Mouse (Mus musculus) layer of hippocampus, postnatal 25 days (tissue): ENCODE measurements at regions not wholly inside any gene's neighbourhood (a gene's known extent, or its start where the extent isn't known, plus 50 kb on each side); places are given as distances from the start of the nearest gene placed in this dataset.

Source experiments
- DNase-seq, 2 experiments: peaks; one replicate each; pipeline ENCODE4 v3.0.0; 2022; ENCODE audit warnings: mixed read lengths in 2 of 2, low spot score in 1 of 2; ENCODE audit errors: extremely low spot score in 1 of 2

DNA sequence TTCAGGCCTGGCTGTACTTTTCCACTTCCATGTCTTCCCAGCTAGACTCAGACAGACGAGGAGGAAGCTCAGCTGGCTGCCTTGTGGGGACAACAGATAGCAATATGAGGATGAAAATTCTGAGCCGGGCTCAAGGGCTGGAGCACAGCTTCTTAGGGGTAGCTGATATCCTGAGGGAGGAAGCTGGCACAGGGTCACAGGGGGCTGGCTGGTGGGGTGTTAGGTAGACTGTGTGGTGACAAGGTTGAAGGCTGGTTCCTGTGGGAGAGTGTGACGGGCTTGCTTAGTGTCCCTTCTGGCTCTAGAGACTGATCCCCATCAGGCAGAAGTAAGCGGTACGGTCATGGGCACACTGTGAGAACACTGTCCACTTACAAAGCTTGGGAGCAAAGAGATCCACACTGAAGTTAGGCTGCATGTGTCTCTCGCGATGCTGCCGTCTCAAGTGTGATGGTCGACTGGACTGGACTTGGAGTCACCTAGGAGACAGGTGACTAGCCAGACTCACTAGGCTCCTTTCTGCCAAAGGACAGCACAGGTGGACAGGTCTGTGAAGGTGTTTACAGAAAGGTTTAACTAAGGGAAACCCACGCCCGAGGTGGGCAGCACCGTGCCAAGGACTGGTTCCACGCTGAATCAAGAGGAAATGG lies 111.1 kb upstream of the S1pr3 start:
- DNase-seq = no peak

GRCm38 (mm10) chr13:51299047-51299760 lies 109.2 kb upstream of the S1pr3 start:
- no peak for DNase-seq

GRCm38 (mm10) chr13:51301476-51301875 lies 107.0 kb upstream of the S1pr3 start:
- DNase-seq = no peak

DNA sequence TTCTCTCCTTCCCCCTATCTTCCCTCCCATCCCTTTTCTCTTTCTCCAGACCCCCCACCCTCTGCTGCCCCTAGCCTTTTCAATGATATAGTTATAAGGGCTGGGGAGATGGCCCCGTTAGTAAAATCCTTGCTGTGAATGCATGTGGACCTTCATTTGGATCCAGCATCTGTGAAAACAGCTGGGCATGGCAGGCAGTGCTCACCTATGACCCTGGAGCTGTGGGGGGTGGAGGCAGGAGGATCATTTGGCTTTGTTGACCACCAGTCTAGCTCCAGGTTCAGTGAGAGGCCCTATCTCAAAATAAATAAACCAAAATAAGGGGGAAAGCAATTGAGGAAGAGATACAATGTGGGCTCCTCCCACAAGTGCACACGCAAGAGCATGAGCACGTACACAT lies 105.3 kb upstream of the S1pr3 start:
- no peak for DNase-seq

DNA sequence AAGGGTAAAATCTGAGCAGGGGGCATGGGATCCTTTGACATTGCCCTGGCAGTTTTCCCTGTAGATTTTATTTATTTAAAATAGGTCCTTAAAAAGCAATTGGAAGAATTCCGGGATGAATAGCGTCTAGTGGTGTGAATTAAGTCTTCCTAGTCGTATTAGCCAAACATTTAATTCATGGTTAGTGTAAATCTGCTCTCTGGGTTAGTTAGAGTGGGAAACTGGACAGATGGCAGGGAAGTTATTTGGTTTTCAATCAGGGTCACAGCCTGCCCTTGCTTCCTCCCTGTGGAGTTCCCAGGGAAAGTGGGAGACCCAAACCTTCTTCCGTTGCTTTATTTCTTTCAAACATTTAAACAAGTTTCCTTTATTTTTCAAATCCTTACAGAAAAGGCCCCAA lies 103.8 kb upstream of the S1pr3 start:
- DNase-seq = no peak

DNA sequence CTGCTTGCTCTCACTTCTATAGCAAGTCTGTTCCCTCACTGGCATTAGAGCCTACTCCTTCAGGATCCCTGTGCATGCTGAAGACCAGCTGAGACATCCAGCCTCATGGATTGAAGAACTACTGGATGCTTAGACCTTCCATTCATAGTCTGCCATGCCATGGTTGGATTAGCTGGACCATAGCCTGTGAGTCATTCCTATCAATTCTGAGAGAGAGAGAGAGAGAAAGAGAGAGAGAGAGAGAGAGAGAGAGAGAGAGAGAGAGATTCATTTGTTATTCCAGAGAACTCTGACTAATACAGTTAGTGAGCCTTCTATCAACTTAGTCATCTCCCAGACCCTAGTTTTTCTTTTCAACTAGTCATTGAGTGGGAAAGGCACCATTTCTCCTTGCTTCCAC lies 99.0 kb upstream of the S1pr3 start:
- DNase-seq = no peak

- DNase-seq = no peak
Measured at GRCm38 (mm10) chr13:51310041-51310440, 98.4 kb upstream of the S1pr3 start.

DNA sequence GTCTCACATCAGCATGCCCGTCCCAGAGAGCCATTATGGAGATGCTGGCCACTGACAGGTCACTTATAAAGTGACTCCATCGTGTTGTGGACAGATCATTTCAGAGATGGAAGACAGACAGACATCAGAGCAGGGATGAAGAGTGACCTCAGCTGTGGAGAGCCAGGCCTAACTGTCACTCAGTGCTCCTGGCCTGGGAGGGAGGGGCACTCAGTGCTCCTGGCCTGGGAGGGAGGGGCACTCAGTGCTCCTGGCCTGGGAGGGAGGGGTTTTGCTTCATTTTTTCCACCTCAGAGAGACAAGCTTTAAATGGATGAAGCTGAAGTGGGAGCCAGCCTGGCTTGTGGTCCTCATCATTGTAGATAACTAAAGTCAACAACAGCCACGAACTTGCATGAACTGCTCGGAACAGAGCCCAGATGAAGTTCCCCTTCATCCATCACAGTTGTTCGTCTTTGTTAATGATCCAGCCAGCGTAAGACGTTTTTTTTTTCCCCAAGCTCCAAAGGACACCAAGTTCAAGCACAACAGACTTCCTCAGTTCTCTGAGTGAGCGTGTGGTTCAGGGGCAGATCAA lies 96.7 kb upstream of the S1pr3 start:
- DNase-seq = no peak

- no peak for DNase-seq
Measured at GRCm38 (mm10) chr13:51313129-51313850, 95.1 kb upstream of the S1pr3 start.

DNA sequence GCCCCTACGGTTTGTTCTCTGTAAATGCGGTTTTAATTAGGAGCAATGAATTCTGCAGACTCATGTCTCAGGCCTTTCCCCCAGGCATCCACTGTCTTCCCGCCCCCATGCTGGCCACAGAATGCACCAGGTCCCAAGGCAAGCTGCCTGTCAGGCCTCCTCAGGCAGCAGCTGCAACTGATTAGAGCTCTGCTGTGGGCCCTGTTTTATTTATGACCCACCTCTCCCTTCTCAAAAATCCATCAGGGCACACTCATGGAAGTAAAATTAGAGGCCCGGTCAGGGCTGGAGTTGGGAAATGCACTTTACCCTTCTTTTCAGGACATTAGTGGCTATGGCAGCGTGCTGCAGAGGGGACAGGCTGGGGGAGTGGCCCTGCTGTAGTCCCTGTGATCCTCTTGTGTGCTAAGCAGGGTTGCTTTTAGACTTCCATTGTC lies 93.9 kb upstream of the S1pr3 start:
- DNase-seq = no peak

- DNase-seq = no peak
Measured at GRCm38 (mm10) chr13:51315008-51315778, 93.2 kb upstream of the S1pr3 start.

DNA sequence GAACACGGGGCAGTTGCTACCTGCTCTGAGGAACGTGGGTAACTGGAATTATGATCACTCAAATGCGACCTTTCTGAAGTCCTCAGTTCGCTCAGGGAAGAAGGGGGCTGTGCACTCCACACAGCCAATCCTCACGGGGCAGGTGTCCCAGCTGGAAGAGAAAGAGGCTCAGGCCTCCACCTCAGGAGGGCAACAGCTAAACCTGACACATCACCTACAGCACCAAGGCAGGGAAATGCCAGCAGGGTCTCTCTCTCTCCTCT lies 92.7 kb upstream of the S1pr3 start:
- DNase-seq = no peak

- no peak for DNase-seq
Measured at GRCm38 (mm10) chr13:51323058-51323715, 85.3 kb upstream of the S1pr3 start.

- no peak for DNase-seq
Measured at GRCm38 (mm10) chr13:51324714-51325113, 83.7 kb upstream of the S1pr3 start.

DNA sequence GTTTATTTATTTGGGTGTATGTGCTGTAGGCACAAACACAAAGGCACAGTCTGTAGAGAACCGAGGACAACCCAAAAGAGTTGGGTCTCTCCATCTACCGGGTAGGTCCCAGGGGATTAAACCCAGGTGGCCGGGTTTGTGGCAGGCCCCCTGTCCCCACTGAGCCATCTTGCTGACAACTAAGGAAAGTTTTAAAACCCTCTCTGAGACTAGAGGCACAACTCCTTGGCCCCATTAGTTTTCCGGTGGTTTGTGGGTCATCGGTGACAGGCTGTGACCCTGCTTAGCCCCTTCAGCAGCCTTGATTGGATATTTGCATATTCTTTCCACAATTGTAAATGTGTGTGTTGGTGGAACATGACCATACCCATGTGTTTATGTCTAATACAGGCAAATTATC lies 83.1 kb upstream of the S1pr3 start:
- no peak for DNase-seq

- no peak for DNase-seq
Measured at GRCm38 (mm10) chr13:51326128-51326527, 82.3 kb upstream of the S1pr3 start.

- peak in 1 of 2 experiments; percentile 17 for DNase-seq
Measured at GRCm38 (mm10) chr13:51328131-51328970, 80.1 kb upstream of the S1pr3 start.

GRCm38 (mm10) chr13:51328971-51329346 lies 79.5 kb upstream of the S1pr3 start:
- DNase-seq = no peak

DNA sequence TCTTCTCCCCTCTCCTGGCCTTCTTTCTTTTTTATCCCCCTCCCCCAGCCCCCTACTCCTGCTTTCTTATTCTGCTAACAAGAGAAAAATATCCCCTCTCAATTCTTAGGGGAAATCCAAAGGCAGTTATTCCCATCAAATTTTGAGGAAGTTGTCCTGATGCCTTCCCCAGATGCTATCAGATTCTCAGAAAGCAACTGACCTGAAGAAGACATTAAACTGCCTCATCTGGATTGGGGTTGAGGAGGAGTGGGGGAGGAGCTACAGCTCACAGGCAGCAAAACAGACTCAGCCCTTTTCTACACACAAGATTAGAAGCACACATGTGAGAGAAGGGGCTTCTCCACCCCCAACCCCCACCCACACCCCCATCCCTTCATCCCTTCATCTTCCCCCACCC lies 78.7 kb upstream of the S1pr3 start:
- no peak for DNase-seq
